Mouse (Mus musculus) stomach, postnatal 0 days (tissue): Measurements from ENCODE around the gene Gm20671. TPM values are rescaled to one million over a fixed set of nuclear protein-coding genes. Genes with fewer than 3 reads are reported as not detected.
"Not testable (repeated sequence)": the region's sequence is repeated elsewhere in the genome, so short reads cannot be mapped to it uniquely, and the experiment has no call there.

Experiments used
- ATAC-seq: fragments of 200-750 bp; cut with Nextera tagmentation; 2 replicates; pipeline ENCODE4 v1.8.0; 2017; ENCODE audit not compliant: low FRiP score, low TSS enrichment
- DNase-seq: peaks from one replicate; pipeline ENCODE4 v3.0.0-alpha.2; 2016; ENCODE audit warnings: low spot score
- H3K27ac ChIP-seq: fragments of 300-500 bp; sonication (generic); replicated peaks from 2 replicates; pipeline ENCODE4 v1.5.1; 2014; ENCODE audit warnings: mild to moderate bottlenecking, control low read depth
- H3K27me3 ChIP-seq: fragments of 300-500 bp; sonication (generic); 2 replicates; pipeline ENCODE4 v1.6.1; 2014; ENCODE audit warnings: low read length; ENCODE audit not compliant: control insufficient read depth, insufficient read depth
- H3K36me3 ChIP-seq: fragments of 300-500 bp; sonication (generic); 2 replicates; pipeline ENCODE4 v1.6.1; 2014; ENCODE audit warnings: low read length, mixed read lengths; ENCODE audit not compliant: control insufficient read depth, insufficient read depth
- H3K4me1 ChIP-seq: fragments of 300-500 bp; sonication (generic); replicated peaks from 2 replicates; pipeline ENCODE4 v1.6.1; 2014; ENCODE audit warnings: antibody characterized with exemption; ENCODE audit not compliant: control insufficient read depth, insufficient read depth
- H3K4me2 ChIP-seq: fragments of 300-500 bp; sonication (generic); replicated peaks from 2 replicates; pipeline ENCODE4 v1.6.1; 2014; ENCODE audit warnings: low read depth, mild to moderate bottlenecking, control low read depth, moderate library complexity
- H3K4me3 ChIP-seq: fragments of 300-500 bp; sonication (generic); 2 replicates; pipeline ENCODE4 v1.5.1; 2014; ENCODE audit warnings: low read depth, low read length, control low read depth
- H3K9ac ChIP-seq: fragments of 300-500 bp; sonication (generic); 2 replicates; pipeline ENCODE4 v1.6.1; 2014; ENCODE audit warnings: mild to moderate bottlenecking, low read length, control low read depth, mixed read lengths
- H3K9me3 ChIP-seq: fragments of 300-500 bp; sonication (generic); 2 replicates; pipeline ENCODE4 v1.6.1; 2016; ENCODE audit warnings: low read length; ENCODE audit not compliant: control insufficient read depth
- CTCF ChIP-seq: IDR thresholded peaks from 2 replicates; pipeline ENCODE4 v1.5.1; 2016; ENCODE audit warnings: antibody characterized with exemption, low read depth, mild to moderate bottlenecking, moderate library complexity
- EP300 ChIP-seq: optimal IDR thresholded peaks from 2 replicates; pipeline ENCODE3; 2016; ENCODE audit warnings: antibody characterized with exemption
- WGBS: fragments of 180-500 bp; shearing (Covaris S2); extraction: QIAGEN DNeasy Blood & Tissue Kit; methylation state at CpG from one replicate; pipeline ENCODE4 v1.1.7; 2014; 5-methylcytosine and 5-hydroxymethylcytosine counted together
- polyA plus RNA-seq: library from polyadenylated mRNA; unstranded; fragments of >200 nt; fragmentation: Nextera tagmentation; extraction: Ambion mirVana; gene quantifications from 2 replicates; pipeline ENCODE4 v1.2.1, GENCODE M21; 2015

Gene Gm20671
- polyA plus RNA-seq, 1 experiment from 2014 or later: not detected

GRCm38 (mm10) chr5:32778168-32778567 is 48.7 kb downstream of the Gm20671 start:
- Histone ChIP-seq H3K9ac (no peak overlapping the region), H3K4me2 (no peak overlapping the region), H3K36me3 (peaks cover 7% of the 10 kb centered on the region; the same call in 1 of the 2 replicates), H3K27ac (no peak overlapping the region), H3K4me1 (no peaks in the 10 kb centered on the region), H3K4me3 (no peak overlapping the region), H3K9me3 (no peaks in the 10 kb centered on the region), H3K27me3 (no peaks in the 10 kb centered on the region)
- ATAC-seq (no peak), DNase-seq (no peak)
- TF ChIP-seq CTCF (no peak), EP300 (no peak)
- WGBS: 82% methylated on average over 3 of the region's 3 CpGs

DNA sequence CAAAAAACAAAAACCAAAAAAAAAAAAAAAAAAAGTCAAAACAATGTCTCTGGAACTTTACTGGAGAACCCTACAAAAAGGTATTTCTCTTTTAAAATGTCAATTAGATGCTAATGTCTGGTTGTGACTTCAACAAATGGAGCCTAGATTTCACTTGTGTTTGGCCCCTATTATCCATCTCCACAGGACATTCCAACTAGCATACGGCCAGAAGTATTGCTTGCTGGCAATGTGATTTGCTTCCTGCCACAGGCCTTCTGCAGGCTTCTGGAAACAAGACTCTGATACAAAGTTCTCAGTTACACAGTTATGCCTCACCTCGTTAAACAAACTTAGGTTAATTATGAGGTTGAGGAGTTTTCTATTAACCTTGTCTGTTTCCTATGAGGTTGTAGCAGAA is 54.5 kb downstream of the Gm20671 start:
- H3K4me1 ChIP-seq: no peaks in the 10 kb centered on the region
- TF ChIP-seq CTCF (no peak), EP300 (no peak)
- H3K4me3 ChIP-seq: no peak overlapping the region
- 83% methylated on average over 2 of the region's 2 CpGs for WGBS
- H3K9me3 ChIP-seq: no peaks in the 10 kb centered on the region
- H3K27me3 ChIP-seq: no peaks in the 10 kb centered on the region
- H3K27ac ChIP-seq: no peak overlapping the region
- DNase-seq: no peak
- no peak overlapping the region for H3K9ac ChIP-seq
- H3K36me3 ChIP-seq: peaks cover 10% of the 10 kb centered on the region; the same call in 1 of the 2 replicates
- ATAC-seq: no peak
- no peak overlapping the region for H3K4me2 ChIP-seq

GRCm38 (mm10) chr5:32767636-32768373 is 59.1 kb downstream of the Gm20671 start:
- no peak for ATAC-seq
- 91% methylated on average over 4 of the region's 4 CpGs for WGBS
- H3K9ac ChIP-seq: no peak overlapping the region
- TF ChIP-seq CTCF (no peak), EP300 (no peak)
- H3K27ac ChIP-seq: no peak overlapping the region
- DNase-seq: no peak
- no peaks in the 10 kb centered on the region for H3K36me3 ChIP-seq
- H3K4me3 ChIP-seq: no peak overlapping the region
- H3K4me2 ChIP-seq: no peak overlapping the region
- no peaks in the 10 kb centered on the region for H3K9me3 ChIP-seq
- H3K4me1 ChIP-seq: no peaks in the 10 kb centered on the region
- H3K27me3 ChIP-seq: no peaks in the 10 kb centered on the region

DNA sequence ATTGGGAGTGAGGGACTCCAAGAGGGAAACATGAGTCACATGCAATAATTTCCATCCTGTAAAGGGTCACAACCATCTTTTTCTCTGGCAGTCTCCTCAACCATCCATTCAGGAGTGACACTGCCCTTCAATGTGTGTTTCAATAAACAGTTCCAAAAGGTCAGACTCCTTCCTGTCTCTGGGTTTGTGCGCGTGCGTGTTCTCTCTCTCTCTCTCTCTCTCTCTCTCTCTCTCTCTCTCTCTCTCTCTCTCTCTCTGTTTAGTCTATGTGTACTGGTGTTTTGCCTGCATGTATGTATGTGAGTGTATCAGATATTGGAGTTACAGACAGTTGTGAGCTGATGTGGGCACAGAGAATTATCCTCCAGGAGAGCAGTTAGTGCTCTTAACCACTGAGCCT is 59.9 kb downstream of the Gm20671 start:
- Histone ChIP-seq H3K4me3 (no peak overlapping the region), H3K4me2 (no peak overlapping the region), H3K27ac (no peak overlapping the region), H3K9ac (no peak overlapping the region), H3K27me3 (no peaks in the 10 kb centered on the region), H3K4me1 (no peaks in the 10 kb centered on the region), H3K36me3 (no peaks in the 10 kb centered on the region), H3K9me3 (no peaks in the 10 kb centered on the region)
- WGBS: 63% methylated on average over 3 of the region's 3 CpGs
- TF ChIP-seq EP300 (no peak), CTCF (no peak)
- DNase-seq (no peak), ATAC-seq (no peak)

GRCm38 (mm10) chr5:32761566-32762140 is 65.3 kb downstream of the Gm20671 start:
- no peak overlapping the region for H3K9ac ChIP-seq
- H3K4me2 ChIP-seq: no peak overlapping the region
- no peaks in the 10 kb centered on the region for H3K27me3 ChIP-seq
- H3K36me3 ChIP-seq: no peaks in the 10 kb centered on the region
- ATAC-seq (no peak), DNase-seq (no peak)
- 85% methylated on average over 5 of the region's 5 CpGs for WGBS
- no peaks in the 10 kb centered on the region for H3K9me3 ChIP-seq
- H3K27ac ChIP-seq: no peak overlapping the region
- no peak overlapping the region for H3K4me3 ChIP-seq
- TF ChIP-seq CTCF (no peak), EP300 (no peak)
- no peaks in the 10 kb centered on the region for H3K4me1 ChIP-seq

GRCm38 (mm10) chr5:32760787-32761186 is 66.1 kb downstream of the Gm20671 start:
- Histone ChIP-seq H3K9me3 (no peaks in the 10 kb centered on the region), H3K27me3 (no peaks in the 10 kb centered on the region), H3K4me2 (no peak overlapping the region), H3K9ac (no peak overlapping the region), H3K4me1 (no peaks in the 10 kb centered on the region), H3K36me3 (no peaks in the 10 kb centered on the region), H3K27ac (no peak overlapping the region), H3K4me3 (no peak overlapping the region)
- DNase-seq: no peak
- ATAC-seq: no peak
- TF ChIP-seq EP300: no peak
- TF ChIP-seq CTCF: no peak
- WGBS: 66% methylated on average over 3 of the region's 3 CpGs

GRCm38 (mm10) chr5:32760352-32760751 is 66.6 kb downstream of the Gm20671 start:
- not testable (repeated sequence) for H3K9me3 ChIP-seq, ATAC-seq, H3K4me2 ChIP-seq, H3K27ac ChIP-seq, H3K4me3 ChIP-seq, H3K27me3 ChIP-seq, DNase-seq, H3K9ac ChIP-seq, H3K4me1 ChIP-seq, H3K36me3 ChIP-seq
- WGBS: 97% methylated on average over 18 of the region's 18 CpGs
